Mouse (Mus musculus): ENCODE results near the gene Fermt3. TPM values are rescaled to one million over a fixed set of nuclear protein-coding genes. Genes with fewer than 3 reads are reported as not detected.
"Not testable (repeated sequence)": the region's sequence is repeated elsewhere in the genome, so short reads cannot be mapped to it uniquely, and the experiment has no call there.

Gene Fermt3
- total RNA-seq (2021), result 1 to 10 TPM; 2.0 to 2.2 TPM
- long read RNA-seq, experiment 1, partial matches to known transcripts, result 1 of 3 reads
- long read RNA-seq, experiment 1, other reads (novel, unspliced or antisense), result 2 of 3 reads
- long read RNA-seq, experiment 2, partial matches to known transcripts, result 0 of 4 reads
- long read RNA-seq, experiment 2, other reads (novel, unspliced or antisense), result 1 of 4 reads

DNA sequence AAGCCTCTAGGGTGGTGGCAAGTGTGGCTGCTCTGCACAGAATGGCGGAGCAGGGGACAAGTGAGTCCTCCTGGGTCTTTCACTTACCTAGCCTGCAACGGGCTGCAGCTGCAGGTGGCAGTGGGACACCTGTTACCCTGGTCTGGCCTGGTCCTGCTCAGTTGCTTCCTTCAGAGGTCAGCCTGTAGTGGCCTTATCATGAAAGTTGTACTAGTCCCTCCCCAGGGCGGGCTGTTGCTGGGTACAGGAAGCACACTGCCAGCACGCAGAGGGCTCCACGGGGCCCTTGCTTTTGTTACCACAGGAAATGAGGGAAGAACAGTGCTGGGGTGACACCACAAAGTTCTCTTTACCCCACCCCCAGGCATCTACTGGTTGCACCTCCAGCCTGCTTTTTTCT lies at the start of gene Fermt3:
Gene Fermt3 (minus strand): TSS at position 279 of the 400 bp plus-strand sequence.
- no peak for DNase-seq
- intact Hi-C loops (cut with DNase I; ENCODE audit: low total_unique reads), result no loop called here

DNA sequence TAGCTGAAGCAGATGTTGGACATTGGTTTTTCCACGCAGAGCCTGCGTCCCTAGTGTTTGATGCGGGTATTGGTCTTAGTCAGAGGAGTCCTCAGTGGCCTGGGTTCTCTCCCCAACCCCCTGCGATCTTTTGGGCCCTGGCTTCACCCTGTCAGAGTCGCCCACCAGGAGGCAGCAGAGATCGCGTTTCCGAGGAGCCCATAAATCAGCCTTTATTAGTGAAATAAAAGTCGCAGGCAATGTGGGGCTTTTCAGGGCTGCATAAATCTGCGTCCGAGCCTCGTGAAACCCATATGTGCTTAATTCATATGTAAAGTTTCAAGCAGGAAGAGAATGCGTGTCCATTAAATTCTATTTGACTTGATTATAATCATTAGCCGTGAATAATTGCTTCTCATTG lies 48.9 kb upstream of the Fermt3 start:
- peak; percentile 81 for DNase-seq
- intact Hi-C loops (cut with DNase I; ENCODE audit: low total_unique reads), result no loop called here

DNA sequence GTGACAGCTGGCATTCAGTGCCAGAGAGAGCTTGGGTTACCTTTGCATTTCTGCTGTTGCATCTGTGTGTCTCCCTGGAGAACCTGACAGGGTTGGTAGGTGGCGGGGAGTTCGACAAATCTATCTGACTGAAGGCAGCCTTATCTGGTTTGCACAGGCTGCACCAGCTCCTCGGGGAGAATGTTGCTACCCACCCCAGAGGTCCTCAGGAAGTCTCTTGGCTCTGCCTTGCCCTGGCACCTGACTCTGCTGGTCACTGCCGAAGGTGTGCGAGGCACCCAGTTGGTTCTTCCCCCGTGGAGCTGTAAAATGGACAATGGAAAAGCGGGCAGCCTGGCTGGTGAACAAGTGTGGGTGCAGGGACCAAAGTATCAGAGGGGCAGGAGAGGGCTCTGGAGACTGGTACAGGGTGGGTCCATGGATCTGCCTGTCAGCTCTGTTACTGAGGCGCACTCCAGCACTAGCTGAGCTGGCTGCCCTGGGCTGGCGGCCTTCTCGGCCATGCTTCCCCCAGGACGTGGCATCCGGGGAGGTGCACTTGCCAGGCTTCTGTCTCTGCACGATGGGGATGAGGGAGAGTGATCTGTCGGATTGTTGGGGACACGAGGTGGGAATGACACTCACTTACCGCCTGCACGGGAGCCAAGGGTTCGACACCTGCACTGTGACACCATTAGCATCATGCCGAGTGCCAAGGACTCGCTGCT lies 48.2 kb upstream of the Fermt3 start:
- intact Hi-C loops (cut with DNase I; ENCODE audit: low total_unique reads), result loop anchor here (2.0 kb wide), 1 partner anchor 129 kb away; no protein-coding TSS in a partner anchor
- no peak for DNase-seq

DNA sequence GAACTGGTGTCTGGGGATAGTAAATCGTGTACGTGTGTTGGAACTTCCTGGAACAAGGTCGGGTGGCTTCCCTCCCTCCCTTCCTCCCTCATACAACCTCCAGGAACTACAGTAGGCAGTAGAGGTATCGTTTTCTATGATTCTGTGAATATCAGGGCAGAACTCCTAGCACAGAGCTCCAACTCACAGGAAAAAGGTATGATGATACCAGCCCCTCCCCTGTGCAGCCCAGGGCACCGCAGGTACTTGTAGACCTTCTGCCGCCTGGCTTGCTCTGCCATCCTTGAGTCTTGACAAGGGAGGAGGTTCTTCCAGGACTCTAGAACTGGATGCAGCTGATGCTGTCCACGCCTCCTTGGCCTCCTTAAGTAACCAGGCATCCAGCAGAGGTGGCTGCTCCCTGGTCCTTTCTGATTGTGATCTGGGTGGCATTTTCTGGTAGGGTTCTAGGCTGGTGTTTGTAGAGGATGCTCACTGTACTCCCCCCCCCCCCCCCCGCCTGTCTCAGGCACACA lies 47.6 kb upstream of the Fermt3 start:
- intact Hi-C loops (cut with DNase I; ENCODE audit: low total_unique reads), result loop anchor here (2.0 kb wide), 1 partner anchor 130 kb away; no protein-coding TSS in a partner anchor
- DNase-seq, result no peak

DNA sequence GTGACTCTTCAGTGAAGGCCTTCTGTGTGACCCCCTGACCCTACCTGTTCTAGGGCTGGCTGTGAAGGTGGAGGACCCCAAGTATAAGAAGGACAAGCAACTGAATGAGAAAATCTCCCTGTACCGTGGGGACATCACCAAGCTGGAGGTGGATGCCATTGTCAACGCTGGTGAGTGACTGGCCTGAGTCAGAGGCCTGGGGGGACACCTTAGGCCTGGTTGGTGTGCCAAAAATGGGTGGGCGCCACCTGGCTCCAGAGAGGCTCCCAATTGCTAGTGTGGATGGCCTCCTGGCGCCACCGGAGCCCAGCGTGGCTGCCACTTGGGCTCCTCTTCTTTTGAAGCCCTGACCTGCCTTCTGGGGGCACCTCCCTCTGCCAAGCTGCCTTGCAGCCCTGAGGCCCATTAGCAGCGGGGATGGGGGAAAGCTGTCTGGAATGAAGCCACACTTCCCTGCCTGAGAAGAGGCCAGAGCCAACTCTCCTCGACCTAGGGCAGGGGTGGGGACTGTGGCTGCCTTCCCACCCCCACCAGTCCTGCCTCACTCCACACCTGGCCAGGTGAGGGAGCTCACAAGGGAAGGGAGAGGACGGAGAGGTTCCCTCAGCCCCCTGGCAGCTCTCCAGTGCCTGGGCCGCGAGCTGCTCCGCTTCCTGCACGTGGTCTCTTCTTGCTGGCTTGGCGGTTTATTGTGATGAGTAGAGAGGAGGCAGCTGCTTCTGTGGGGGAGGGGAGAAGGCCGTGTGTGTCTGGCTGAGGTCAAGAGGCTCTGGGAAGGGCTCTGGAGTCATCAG lies 47.0 kb upstream of the Fermt3 start:
- peak; percentile 74 for DNase-seq
- intact Hi-C loops (cut with DNase I; ENCODE audit: low total_unique reads), result loop anchor here (2.0 kb wide), 1 partner anchor 131 kb away; no protein-coding TSS in a partner anchor

DNA sequence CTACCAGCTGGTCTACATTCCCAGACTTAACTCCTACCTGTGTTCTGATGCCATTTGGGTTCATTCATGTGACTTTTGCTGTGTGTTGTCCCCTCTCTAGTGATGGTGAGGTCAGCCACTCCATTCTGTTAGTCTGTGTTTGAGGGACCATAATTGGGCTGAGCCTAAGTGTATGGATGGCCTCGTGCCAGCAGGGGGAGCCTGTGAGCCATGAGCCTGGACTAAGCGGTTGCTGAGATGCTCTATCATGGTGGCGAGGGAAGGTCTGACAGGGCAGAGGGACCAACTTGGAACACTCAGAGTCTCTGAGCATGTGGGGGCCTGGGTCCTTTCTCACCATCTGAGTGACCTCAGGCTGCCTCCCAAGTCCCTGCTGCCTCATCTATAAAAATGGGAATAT lies 45.3 kb upstream of the Fermt3 start:
- intact Hi-C loops (cut with DNase I; ENCODE audit: low total_unique reads), result no loop called here
- peak; percentile 86 for DNase-seq

DNA sequence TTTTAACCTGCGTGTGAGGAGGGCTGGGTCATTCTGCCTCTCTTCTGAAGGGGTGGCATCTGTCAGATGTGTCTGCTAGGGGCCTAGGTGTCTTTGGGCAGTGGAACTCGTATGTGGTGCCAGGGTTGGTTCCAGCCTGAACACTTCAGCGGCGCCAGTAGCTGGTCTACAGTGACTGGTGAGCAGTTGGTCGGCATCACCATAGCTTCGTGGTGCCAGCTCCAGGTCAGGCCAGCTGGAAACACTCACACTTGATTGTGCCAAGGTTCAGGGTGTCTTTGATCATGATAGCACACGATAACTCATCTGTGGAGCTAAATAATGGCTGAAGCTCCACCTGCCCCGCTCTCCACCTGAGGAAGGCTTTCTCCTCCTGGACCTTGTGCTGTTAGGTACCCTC lies 43.6 kb upstream of the Fermt3 start:
- peak; percentile 35 for DNase-seq
- intact Hi-C loops (cut with DNase I; ENCODE audit: low total_unique reads), result no loop called here

DNA sequence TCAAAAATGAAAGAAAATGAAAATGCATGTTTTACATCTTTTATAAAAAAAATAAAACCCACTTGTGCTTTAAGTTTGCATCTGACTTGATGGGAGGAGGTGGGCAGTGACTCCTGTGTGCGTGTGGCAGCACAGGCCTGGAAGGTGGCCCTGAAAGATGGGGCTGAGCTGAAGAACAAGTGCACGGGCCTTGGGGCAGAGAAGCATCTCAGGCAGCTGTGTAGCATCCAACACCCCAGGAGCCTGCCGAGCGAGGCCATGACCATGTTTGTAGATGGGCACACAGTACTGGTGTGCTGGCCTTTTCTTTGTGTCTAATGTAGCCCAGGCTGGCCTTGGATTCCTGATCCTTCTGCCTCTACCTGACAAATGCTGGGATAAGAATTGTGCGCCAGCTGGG lies 42.8 kb upstream of the Fermt3 start:
- intact Hi-C loops (cut with DNase I; ENCODE audit: low total_unique reads), result no loop called here
- DNase-seq, result no peak

DNA sequence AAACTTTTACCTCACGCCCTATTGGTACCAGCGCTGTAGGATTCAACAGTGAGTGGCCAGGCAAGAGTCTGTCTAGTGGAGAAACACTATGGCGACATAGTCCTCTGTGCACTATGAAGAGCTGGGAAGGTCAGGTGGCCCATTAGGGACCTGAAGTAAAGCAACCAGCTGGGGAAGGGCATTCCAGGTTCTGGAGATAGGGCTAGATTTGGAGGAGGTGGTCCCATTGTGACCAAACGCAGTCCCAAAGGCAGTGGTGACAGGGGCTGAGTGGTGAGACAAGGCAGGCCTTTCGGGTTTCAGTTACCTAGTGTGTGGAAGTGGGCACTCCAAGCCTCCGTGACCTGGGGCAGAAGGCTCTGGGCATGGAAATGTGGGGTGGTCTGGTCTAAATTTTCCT lies 39.3 kb upstream of the Fermt3 start:
- intact Hi-C loops (cut with DNase I; ENCODE audit: low total_unique reads), result no loop called here

DNA sequence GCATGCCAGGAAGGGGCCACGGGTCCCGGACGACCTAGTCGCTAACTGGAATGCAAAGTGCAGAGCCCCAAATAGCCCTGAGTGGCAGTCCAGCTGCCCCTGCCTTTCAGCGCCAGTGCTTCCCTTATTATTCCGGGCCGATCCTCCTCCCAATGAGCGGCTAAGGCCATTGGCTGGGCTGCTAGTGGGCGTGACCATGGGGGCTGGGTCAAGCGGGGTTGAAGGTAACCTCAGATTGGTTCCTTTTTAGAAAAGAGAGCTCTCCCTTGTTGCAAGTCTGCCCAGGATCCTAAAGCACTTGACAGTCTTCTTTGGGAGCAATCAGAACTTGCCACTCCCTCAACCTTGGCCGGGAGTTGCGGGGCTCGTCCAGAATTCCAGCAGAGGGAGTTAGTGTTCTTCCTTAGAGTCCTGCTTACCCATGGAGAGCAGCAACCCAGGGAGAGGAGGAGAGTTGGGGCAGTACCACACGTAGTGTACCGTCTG lies 38.5 kb upstream of the Fermt3 start:
- intact Hi-C loops (cut with DNase I; ENCODE audit: low total_unique reads), result no loop called here

More for the DNA sequence above, 39.3 kb upstream of the Fermt3 start:
- DNase-seq, result no peak

DNA sequence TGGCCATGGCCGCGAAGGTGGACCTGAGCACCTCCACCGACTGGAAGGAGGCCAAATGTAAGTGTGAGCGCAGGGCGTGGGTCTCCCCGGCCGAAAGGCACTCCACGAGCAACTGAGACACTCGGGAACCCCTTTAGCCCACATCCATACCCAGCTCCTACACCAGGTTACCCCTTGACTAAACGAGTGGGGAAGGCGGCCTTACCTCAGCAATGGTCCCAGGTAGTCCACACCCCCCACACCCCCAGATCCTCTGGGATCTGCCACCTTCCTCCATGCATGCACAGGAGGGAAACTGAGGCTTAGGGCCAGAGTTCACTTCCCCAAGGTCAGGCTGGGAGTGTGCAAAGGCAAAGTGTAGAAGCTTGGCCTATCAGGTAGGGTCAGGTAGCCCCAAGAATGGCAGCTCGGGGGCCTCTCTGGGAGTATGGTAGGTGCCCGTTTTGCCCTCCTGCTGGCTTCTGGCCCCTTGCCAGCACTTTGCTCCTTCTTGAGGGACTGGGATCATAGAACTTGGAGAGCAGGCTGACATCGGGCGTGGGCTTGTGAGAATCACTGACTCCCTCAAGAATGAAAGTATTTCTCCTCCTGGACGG lies 38.0 kb upstream of the Fermt3 start:
- no peak for DNase-seq
- intact Hi-C loops (cut with DNase I; ENCODE audit: low total_unique reads), result no loop called here

More for the DNA sequence above, 38.5 kb upstream of the Fermt3 start:
- peak; percentile 91 for DNase-seq

DNA sequence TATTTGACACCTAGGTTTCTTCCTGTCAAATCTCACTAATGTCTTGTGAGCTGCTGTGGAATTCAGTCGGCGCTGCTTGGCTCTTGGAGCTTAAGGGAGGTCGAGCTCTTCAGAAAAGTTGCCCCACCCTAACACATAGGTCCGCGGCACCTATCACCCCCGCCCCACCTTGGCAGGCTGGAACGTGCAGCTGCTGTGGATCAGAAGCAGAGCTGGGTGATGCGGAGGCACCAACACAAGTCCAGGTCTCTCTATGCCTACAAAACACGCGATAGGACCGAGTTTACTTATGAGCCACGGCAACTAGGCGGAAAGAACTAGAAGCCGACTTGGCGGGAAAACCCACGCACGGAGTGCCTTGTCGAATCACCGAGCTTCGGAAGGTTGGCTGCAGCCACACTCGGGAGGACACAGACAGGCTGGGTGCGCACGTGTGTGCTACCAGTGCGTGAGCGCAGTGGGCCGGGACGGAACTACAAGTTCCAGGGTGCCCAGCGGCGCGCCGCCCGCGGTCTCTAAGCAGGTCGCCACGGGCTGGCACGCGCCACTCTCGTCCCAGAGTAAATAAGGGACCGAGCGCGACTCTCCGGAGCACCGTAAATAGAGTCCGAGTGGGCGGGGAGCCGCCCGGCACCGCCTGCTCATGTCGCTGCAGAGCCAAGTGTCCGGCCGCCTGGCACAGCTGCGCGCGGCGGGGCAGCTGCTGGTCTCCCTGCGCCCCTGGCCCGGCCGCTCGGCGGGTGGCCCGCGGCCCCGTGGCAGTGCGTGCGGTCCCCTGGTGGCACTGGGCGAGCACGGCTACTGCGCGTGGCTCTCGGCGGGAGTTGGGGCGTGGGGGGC lies 37.2 kb upstream of the Fermt3 start, which contains the start of gene Macrod1:
Gene Macrod1 (plus strand): TSS at position 563 of the 840 bp plus-strand sequence.
- peak; percentile 89 for DNase-seq
- intact Hi-C loops (cut with DNase I; ENCODE audit: low total_unique reads), result no loop called here

DNA sequence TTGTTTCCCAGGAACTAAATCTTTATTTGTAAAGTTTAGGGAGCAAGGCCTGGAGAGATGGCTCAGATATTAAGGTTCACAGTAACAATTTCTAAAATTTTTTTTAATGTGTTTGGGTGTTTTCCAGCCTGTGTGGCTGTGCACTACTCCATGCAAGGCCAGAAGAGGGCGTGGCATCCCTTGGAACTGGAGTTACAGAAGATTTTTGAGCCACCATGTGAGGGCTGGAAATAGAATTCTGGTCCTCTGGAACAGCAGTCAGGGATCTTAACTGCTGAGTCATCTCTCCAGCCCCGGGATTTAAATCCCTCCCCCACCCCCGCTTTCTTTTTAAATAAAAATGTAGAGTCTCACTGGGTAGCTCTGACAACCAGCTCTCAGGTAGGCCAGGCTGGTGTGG lies 35.9 kb upstream of the Fermt3 start:
- intact Hi-C loops (cut with DNase I; ENCODE audit: low total_unique reads), result no loop called here
- DNase-seq, result peak; percentile 61

DNA sequence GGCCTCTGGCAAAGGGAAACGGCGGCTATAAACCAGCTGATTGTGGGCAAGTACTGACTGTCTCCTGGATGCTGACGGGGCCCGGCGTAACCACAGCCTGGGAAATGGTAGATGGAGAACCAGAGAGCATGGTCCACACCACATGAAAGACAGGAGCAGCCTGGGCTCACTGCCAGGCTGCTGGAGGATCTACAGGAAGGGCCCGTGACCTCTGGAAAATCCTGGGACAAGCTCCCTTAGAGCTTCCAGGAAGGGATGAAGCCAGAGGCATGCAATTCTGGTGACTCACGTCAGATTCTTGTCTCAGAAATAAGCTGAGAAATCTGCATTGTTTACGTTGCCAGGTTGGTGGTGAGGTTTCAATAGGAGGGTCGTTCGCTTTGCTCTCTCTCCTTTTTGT lies 35.5 kb upstream of the Fermt3 start:
- intact Hi-C loops (cut with DNase I; ENCODE audit: low total_unique reads), result no loop called here
- peak; percentile 47 for DNase-seq

DNA sequence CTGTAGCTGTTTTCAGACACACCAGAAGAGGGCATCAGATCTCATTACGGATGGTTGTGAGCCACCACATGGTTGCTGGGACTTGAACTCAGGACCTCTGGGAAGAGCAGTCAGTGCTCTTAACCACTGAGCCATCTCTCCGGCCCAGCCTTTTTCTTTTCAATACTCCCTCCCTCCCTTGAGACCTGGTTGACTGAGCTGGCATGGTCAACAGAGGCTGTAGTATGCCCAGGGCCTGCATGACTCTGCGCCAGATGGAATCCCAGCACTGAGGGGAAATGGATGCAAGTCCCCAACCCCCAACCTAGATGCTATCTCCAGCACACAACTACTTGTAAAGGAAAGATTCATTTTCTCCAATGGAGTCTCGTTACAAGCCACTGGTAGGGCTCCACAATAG lies 34.1 kb upstream of the Fermt3 start:
- DNase-seq; intact Hi-C loops (cut with DNase I; ENCODE audit: low total_unique reads): not testable (repeated sequence)

DNA sequence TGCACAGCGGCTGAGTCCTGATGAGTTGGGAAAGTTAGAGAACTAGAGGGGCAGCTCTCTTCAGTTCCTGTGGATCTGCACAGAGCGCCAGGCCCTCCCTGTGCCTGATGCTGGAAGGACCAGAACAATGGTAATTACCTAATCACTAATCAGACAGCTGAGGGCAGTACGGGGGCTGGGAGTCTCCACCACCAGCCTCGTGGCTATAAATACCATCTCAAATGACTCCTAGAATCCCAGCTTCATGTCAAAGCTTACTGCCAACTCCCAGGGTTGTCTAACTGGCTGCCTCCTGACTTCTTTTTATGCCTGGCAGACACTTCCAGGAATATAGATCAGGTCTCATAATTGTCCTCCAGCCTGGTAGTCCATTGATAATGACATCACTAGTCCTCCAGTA lies 25.4 kb upstream of the Fermt3 start:
- DNase-seq, result no peak
- intact Hi-C loops (cut with DNase I; ENCODE audit: low total_unique reads), result no loop called here

DNA sequence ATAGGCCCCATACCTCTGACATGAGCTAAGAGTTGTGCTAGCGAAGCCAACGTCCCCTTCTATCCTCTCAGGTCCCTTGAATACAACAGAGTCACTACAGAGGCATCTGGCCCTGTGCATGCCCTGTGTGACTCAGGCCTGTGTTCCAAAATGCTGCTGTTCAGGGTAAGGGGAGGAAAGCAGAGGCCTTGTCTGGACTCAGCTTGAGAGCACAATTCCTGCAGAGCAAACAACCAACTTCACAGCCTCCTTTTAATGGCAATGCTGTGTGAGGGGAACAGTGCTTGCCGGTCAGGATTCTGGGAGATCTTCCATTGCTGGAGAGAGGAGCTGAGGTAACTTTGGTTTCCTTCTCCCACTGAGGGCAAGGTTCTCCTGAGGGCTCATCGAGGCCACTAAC lies 25.0 kb upstream of the Fermt3 start:
- DNase-seq, result no peak
- intact Hi-C loops (cut with DNase I; ENCODE audit: low total_unique reads), result no loop called here

DNA sequence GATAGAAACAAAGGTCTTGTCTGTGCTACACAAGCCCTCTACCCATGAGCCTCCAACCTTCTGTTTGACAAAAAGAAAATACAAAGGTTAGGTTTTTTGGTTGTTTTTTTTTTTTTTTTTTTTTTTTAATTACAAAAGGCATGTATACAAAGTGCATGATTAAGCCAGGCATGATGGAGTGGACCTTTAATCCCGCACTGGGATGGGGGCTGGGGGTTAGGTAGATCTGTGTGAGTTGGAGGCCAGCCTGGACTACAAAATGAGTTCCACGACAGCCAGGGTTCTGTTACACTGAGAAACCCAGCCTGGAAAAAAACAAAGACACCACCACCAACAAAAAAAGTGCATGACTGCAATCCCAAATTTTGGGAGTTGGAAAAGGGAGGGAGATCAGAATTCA lies 21.9 kb upstream of the Fermt3 start:
- no peak for DNase-seq
- intact Hi-C loops (cut with DNase I; ENCODE audit: low total_unique reads), result no loop called here

DNA sequence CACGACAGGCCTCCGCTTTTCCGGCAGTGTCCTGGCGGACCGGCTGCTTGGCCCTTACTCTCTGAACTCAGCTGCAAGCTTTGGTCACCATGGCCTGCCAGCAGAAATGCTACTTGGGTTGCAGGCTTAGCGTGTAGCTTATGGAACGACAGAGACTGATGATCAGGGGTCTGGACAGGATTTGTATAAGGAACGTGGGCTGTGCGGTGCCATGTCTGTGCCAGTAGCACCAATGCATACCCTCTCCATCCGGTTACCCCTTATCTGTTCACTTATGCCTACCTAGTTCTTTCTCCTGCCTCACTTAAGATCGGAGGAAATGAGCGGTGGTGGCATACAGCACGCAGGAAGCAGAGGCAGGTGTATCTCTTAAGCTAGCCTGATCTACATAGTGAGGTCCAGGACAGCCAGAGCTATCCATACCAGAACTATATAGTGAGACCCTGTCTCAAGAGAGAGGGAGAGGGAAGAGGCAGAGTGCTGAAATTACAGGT lies 21.4 kb upstream of the Fermt3 start:
- intact Hi-C loops (cut with DNase I; ENCODE audit: low total_unique reads), result no loop called here

More for the DNA sequence above, 21.4 kb upstream of the Fermt3 start:
- no peak for DNase-seq
